Mouse (Mus musculus) olfactory bulb, adult 2 months (tissue): ENCODE measurements around the gene Fam189b. TPM values are rescaled to one million over a fixed set of nuclear protein-coding genes. Genes with fewer than 3 reads are reported as not detected.
"Not testable (repeated sequence)": the region's sequence is repeated elsewhere in the genome, so short reads cannot be mapped to it uniquely, and the experiment has no call there.

Experiments
- H3K27ac ChIP-seq: fragments of 200-500 bp; 2 replicates; pipeline ENCODE4 v1.5.1; 2012; ENCODE audit warnings: low read depth, low read length; ENCODE audit not compliant: insufficient read depth
- H3K4me1 ChIP-seq: fragments of 200-500 bp; 2 replicates; pipeline ENCODE4 v1.6.1; 2012; ENCODE audit warnings: low read length; ENCODE audit not compliant: control insufficient read depth, insufficient read depth
- H3K4me3 ChIP-seq: fragments of 200-500 bp; 2 replicates; pipeline ENCODE4 v1.5.1; 2012; ENCODE audit warnings: mild to moderate bottlenecking, low read depth, low read length, moderate library complexity; ENCODE audit not compliant: insufficient read depth
- CTCF ChIP-seq: fragments of 200-500 bp; IDR thresholded peaks from 2 replicates; pipeline ENCODE4 v1.5.1; 2012; ENCODE audit warnings: low read depth, mild to moderate bottlenecking, low read length, moderate library complexity; ENCODE audit not compliant: insufficient read depth
- POLR2A ChIP-seq: fragments of 200-500 bp; IDR thresholded peaks from 2 replicates; pipeline ENCODE4 v1.6.1; 2012; ENCODE audit warnings: mild to moderate bottlenecking, low read depth, low read length, moderate library complexity; ENCODE audit not compliant: insufficient read depth
- WGBS: fragments of 180-500 bp; shearing (Covaris S2); methylation state at CpG from one replicate; pipeline ENCODE4 v1.1.7; 2018; 5-methylcytosine and 5-hydroxymethylcytosine counted together
- polyA plus RNA-seq: library from polyadenylated mRNA; stranded (reverse); fragments of >200 nt; gene quantifications from 2 replicates; pipeline ENCODE4 v1.2.4, GENCODE M21; 2012; ENCODE audit warnings: low replicate concordance; ENCODE audit not compliant: missing spikeins, insufficient read depth, insufficient read length

The Fam189b gene
- polyA plus RNA-seq, 1 experiment = not detected

DNA sequence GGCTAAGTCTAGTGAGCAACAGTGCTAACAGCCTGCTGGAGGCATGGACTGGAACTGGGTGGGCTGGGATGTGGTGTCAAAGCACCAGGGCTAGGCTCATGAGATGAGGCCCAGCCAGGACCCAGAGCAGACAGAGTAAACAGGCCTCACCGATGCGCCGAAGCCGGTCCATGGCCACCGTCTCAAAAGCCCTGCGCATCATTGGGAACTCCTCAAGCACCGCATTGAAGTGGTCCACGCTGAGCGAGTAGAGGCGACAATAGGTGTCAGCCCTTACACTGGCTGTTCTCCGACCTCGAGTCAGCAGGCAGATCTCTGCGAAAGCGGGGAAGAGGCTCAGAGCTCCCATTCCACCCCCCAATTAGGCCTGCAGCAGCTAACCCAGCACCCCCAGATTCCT is 34.4 kb upstream of the Fam189b start:
- Histone ChIP-seq H3K27ac (no peak overlapping the region), H3K4me1 (peaks cover 4% of the 10 kb centered on the region; the same call in 1 of the 2 replicates), H3K4me3 (no peak overlapping the region)
- no peak for TF ChIP-seq CTCF
- TF ChIP-seq POLR2A = no peak
- 85% methylated on average over 14 of the region's 14 CpGs for WGBS

DNA sequence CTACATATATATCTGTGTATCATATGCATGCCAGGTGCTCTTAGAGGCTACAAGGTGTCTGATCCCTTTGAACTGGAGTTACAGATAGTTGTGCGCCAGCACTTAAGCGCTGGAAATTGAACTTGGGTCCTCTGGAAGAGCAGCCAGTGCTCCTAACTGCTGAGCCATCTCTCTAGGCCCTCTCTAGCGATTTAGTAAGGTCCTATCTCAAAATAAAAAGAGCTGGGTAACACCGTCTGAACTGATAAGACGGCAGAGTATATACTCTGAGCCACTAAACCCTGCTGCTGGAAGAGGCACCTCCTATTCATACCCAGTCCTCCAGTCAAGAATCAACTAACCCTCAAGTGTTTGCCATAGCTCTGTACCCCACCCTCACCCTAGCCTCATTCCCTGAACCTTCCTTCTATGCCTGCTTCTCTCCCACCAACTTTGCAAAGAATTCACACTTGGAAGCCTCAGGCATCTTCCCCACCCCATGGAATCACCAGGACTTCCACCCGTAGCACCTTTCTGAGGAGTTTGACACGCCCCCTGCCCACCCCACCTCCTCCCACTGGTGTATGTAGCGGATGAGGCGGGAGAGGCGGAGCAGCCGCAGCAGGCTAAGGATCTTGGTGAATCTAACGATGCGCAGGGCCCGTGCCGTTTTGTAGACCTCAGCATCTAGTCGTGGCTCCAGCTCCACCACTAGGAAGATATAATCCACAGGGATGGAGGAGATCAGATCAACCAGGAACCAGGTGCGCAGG is 30.7 kb upstream of the Fam189b start:
- peaks cover 4% of the 10 kb centered on the region; the same call in 1 of the 2 replicates for H3K4me1 ChIP-seq
- no peak for TF ChIP-seq CTCF
- TF ChIP-seq POLR2A = no peak
- no peak overlapping the region for H3K4me3 ChIP-seq
- WGBS = 67% methylated on average over 17 of the region's 17 CpGs
- H3K27ac ChIP-seq = no peak overlapping the region

DNA sequence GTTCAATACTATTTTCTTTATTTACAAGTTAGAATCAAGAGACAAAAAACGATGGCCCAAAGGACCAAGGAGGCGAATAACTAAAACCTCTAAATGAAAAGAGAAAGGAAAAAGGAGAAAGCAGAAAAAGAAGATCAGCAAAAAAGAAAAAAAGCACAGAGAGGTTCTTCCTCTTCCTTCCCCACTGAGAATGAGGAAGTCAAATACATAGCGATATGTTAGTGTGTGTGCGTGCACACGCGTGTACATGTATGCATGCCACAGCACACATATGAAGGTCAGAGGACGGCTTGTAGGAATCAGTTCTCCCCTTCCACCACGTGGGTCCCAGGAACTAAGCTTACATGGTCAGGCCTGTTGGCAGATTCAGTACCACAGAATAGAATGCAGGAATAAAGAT is 26.0 kb upstream of the Fam189b start:
- H3K4me3 ChIP-seq = no peak overlapping the region
- H3K4me1 ChIP-seq = peaks cover 15% of the 10 kb centered on the region
- TF ChIP-seq CTCF (no peak), POLR2A (no peak)
- WGBS = 90% methylated on average over 8 of the region's 8 CpGs
- H3K27ac ChIP-seq = no peak overlapping the region

DNA sequence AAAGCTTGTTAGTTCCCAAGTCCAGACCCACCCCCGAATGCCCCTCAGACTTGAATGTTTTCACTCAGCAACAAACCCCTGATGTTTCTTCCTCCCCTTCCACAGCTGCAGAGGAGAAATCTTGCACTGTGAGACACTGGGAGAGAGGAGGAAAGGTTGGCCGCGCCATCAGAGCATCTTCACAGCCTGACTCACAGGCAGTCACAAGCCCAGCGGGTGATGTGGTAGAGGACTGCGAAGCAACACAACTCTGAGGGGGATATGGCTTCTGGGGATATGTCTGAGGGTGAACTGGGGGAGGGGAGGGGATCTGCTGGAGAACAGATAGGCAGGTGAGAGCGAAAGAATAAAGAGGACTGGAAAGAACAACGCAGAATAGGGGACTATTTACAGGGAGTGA is 24.3 kb upstream of the Fam189b start:
- WGBS = 13% methylated on average over 7 of the region's 7 CpGs

DNA sequence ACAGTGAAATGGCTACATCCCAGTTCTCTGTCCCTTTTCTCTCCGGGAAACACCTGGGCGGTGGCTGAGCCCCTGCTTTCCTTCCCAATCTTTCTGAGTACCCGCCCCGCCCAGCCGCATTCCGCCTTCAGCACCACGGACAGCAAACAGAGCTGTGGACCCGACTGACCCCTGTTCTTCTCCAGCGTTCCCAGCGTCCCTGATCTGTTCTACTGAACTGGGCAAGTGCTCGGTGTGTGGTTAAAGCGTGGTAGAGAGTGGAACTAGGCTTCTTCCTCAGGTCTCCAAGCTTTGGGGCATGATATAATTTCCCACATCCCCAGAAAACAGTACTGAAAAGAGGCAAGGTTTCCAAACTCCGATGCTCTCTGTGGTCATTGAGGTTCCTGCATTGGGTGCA is 23.7 kb upstream of the Fam189b start:
- Histone ChIP-seq H3K27ac (peak overlapping the region; percentile 95), H3K4me1 (peaks cover 10% of the 10 kb centered on the region), H3K4me3 (peak overlapping the region; percentile 88)
- TF ChIP-seq CTCF (no peak), POLR2A (no peak)
- WGBS = 4% methylated on average over 13 of the region's 13 CpGs

More for the DNA sequence above, 24.3 kb upstream of the Fam189b start:
- Histone ChIP-seq H3K4me1 (peaks cover 10% of the 10 kb centered on the region), H3K27ac (peak overlapping the region; percentile 95), H3K4me3 (peak overlapping the region; percentile 88)
- TF ChIP-seq CTCF = no peak
- 0 out of 2 replicates have a peak, but pooled peaks have one; percentile 23 for TF ChIP-seq POLR2A

DNA sequence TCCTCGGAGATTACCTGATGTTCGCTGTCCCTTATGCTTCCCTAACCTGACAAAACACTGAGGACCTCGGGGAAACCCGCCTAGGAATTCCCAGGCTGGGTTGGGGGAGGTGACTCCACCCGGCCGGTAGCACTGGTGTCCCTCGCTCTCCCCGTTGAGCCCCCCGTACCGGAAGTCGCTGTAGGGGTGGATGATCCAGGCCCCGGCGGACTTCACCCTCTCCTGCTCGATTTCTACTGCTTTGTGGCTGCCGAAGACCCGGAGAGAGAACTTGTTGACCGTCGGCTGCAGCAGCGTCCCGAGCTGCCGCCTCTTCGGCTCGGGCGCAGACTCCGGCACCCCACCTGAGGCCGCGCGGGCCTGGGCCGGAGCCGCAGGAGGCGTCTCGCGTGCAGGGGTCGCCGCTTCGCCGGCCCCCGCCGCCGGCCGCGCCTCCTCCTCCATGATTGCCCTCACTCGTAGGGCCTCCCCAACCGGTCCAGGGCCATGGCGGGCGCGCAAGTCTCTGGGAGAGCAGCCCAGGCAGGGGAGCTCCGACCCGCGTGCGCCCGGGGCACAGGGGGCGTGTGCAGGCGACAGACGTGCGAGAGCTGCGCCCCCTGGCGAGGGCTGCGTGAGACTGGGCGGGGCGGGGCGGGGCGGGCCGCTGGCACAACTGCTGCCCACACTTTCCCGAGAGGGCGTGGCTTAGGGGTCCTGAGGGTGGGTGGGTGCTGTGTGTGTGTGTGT is 23.2 kb upstream of the Fam189b start, which contains the start of gene Hcn3:
Gene Hcn3 (minus strand): TSS at position 581 of the 729 bp plus-strand sequence.
- peak; percentile 42; the same call in 1 of the 2 replicates for TF ChIP-seq POLR2A
- peak; percentile 51; the same call in 1 of the 2 replicates for TF ChIP-seq CTCF
- Histone ChIP-seq H3K27ac (peak within 1 kb of the TSS; percentile 95), H3K4me3 (peak within 1 kb of the TSS; percentile 88), H3K4me1 (peaks cover 10% of the 10 kb centered on the region)
- WGBS = under 1% methylated on average over 65 of the region's 66 CpGs

DNA sequence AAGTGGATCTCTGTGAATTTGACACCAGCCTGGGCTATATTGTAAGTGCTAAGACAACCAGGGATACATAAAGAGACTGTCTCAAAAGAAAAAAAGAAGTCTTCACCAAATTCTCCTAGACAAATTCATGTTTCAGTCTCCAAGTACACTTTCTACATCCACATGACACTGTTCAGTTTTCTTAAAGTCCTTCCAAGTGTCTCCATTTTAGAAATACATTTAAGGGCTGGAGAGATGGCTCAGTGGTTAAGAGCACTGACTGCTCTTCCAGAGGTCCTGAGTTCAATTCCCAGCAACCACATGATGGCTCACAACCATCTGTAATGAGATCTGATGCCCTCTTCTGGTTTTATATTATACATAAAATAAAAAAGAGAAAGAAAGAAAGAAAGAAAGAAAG is 21.7 kb upstream of the Fam189b start:
- not testable (repeated sequence) for H3K27ac ChIP-seq, H3K4me3 ChIP-seq
- peaks cover 13% of the 10 kb centered on the region for H3K4me1 ChIP-seq

DNA sequence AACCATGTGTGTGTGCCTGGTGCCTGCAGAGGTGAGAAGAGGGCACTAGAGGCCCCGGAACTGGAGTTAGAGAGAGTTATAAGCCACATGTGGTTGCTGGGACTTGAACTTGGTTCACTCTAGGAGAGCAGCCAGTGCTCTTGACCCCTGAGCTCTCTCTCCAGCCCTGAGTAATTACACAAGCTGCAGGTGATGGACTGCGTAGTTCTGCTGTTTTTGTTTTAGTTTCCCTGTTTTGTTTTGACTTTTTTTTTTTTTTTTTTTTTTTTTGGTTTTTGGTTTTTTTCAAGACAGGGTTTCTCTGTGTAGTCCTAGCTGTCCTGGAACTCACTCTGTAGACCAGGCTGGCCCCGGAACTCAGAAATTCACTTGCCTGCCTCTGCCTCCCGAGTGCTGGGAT is 21.2 kb upstream of the Fam189b start:
- TF ChIP-seq POLR2A (no peak), CTCF (no peak)
- Histone ChIP-seq H3K4me3 (no peak overlapping the region), H3K4me1 (peaks cover 13% of the 10 kb centered on the region), H3K27ac (no peak overlapping the region)
- WGBS = 78% methylated on average over 4 of the region's 4 CpGs

DNA sequence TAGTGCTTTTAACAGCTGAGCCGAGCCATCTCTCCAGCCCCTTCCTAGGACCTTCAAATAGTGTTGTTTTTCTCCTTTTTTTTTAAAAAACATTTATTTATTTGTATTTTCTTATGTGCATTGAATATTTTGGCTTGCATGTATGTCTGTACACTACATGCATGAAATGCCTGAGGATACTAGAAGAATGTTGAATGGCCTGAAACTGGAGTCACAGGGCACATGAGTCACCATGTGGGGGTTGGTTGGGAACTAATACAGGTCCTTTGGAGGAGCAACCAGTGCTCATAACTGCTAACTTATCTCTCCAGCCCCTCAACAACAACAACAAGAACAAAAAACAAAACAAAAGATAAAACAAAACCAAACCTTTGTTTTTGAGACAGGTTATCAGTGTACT is 19.8 kb upstream of the Fam189b start:
- 76% methylated on average over 1 of the region's 1 CpGs for WGBS
- Histone ChIP-seq H3K27ac (no peak overlapping the region), H3K4me3 (no peak overlapping the region), H3K4me1 (peaks cover 16% of the 10 kb centered on the region)
- TF ChIP-seq CTCF (no peak), POLR2A (no peak)
